Mouse (Mus musculus): ENCODE results near the gene Gnb5. TPM values are rescaled to one million over a fixed set of nuclear protein-coding genes. Genes with fewer than 3 reads are reported as not detected.
A peak's percentile ranks its signal among the peaks of the same experiment; 100 is the strongest.
"Not testable (repeated sequence)": the region's sequence is repeated elsewhere in the genome, so short reads cannot be mapped to it uniquely, and the experiment has no call there.

Gene Gnb5
- total RNA-seq, 2 experiments from 2014 or later = 0.43 TPM; not detected in 1

DNA sequence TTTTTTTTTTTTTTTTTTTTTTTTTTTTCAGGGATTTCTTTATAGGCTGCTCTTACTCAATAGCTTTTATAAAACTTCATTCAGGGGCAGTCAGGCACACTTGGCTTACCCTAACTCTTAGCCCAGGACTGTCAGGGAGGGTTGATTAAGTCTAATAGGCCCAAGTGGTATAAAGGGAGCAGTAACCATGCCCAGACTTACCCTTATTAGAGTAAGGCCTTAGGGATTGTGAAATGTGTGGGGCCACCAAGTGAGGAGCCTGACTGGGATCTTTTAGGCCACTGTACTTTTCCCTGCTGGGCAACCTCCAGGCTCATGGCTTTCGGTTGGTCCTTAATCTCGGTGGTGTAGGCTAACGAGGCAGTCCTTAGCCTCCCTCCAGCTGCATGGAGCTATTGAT lies 42.6 kb downstream of the Gnb5 start:
- no peak for ATAC-seq (replicated peaks; ENCODE audit: low FRiP score, poor library complexity, severe bottlenecking)

DNA sequence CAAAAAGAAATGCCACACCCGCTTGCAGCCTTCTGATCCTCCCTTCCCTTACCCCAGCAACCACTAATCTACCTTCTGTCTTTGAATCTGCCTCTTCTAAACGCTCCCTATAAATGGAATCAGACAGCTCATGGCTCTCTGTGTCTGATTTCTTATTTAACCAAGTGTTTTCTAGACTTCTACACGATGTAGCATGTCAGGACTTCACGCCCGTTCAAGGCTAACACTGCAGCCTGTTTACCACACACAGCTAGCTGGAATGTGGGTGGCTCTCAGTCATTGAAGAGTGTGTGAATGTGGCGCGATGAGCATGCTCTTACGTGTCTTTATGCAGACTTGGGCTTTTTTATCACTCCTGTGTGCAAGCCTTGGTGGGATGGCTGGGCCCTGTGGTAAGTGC lies 47.0 kb downstream of the Gnb5 start:
- ATAC-seq (replicated peaks; ENCODE audit: low FRiP score, poor library complexity, severe bottlenecking) = no peak

DNA sequence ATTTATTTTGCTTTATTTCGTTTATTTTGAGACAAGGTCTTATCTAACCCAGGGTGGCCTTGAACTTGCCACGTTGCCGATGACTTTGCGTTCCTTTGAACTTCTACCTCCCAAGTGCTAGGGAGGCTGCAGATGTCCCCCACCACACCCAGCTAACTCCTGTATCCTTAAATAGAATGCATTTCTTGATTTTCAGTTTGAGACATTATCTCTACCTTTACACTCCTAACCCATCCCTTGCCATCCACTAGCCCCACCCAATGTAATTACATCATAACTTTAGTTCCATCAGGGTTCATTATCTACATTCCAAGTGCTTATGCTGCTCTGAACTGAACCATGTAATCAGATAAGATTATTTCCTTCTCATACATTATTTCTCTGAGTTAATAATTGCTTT lies 49.7 kb downstream of the Gnb5 start:
- ATAC-seq (replicated peaks; ENCODE audit: low FRiP score, poor library complexity, severe bottlenecking) = no peak

- no peak for ATAC-seq (replicated peaks; ENCODE audit: low FRiP score, poor library complexity, severe bottlenecking)
These were observed 51.1 kb downstream of the Gnb5 start for GRCm38 (mm10) chr9:75357087-75357654.

DNA sequence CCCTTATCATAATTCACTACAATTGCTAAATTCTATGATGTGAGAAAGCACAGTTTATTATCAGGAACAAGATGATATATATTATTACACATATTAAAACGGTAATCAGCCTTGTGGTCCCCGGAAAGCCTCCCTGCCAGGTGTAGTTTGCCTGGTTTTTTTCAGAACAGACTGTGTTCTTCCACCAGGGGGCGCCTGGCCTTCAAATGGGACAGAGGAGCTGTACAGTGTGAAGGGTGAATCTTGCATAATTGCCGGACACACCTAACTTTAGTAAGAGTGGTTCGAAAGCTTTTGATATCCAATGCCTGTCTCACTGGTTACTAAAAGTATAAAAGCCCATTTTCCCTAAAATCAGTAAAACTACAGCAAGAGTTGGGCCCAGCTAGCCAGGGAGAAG lies 55.6 kb downstream of the Gnb5 start:
- ATAC-seq (replicated peaks; ENCODE audit: low FRiP score, poor library complexity, severe bottlenecking) = peak; percentile 83

- no peak for ATAC-seq (replicated peaks; ENCODE audit: low FRiP score, poor library complexity, severe bottlenecking)
These were observed 56.1 kb downstream of the Gnb5 start for GRCm38 (mm10) chr9:75362201-75362600.

DNA sequence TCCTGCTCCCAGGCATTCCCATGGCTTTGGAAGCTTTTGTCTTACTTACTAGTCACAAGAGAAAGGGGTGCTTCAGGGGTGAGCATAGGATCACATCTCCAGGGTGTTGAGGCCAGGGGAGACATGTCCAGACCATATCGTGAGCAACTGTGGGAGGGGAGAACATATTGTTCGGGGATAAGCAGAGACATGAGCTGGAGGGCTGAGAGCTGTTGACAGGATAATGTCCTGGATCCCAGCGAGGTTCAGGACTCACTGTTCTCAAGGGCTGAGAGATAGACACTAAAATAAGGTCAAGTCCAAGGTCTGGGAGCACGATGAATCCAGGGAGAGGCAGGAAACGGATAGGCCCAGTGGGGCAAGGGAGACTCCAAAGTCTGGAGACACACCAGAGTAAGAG lies 56.9 kb downstream of the Gnb5 start:
- ATAC-seq (replicated peaks; ENCODE audit: low FRiP score, poor library complexity, severe bottlenecking) = no peak

DNA sequence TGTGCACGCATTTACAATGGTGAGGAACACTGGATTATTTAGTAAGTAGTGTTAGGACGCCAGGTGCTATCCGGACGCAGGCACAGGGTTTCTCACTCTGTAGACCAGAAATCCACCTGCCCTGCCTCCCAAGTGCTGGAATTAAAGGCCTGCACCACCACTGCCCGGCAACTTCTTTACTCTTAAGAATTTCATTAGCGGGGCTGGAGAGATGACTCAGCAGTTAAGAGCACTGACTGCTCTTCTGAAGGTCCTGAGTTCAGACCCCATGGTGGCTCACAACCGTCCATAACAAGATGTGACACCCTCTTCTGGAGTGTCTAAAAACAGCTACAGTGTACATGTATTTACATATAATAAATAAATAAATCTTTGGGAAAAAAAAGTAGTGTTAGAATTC lies 57.6 kb downstream of the Gnb5 start:
- not testable (repeated sequence) for ATAC-seq (replicated peaks; ENCODE audit: low FRiP score, poor library complexity, severe bottlenecking)

DNA sequence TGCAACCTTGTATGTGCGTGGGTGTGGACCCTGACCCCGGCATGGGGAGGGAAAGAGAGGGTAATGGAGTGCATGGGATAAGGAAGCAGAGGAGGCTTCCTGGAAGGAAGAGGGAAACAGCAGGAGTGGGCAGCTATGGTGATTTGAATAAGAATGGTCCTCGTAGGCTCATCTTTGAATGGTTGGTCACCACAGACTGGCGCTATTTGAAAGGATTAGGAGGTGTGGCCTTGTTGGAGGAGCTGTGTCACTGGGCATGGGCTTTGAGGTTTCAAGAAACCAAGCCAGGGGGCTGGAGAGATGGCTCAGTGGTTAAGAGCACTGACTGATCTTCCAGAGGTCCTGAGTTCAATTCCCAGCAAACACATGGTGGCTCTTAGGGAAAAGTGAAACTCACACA lies 59.1 kb downstream of the Gnb5 start:
- ATAC-seq (replicated peaks; ENCODE audit: low FRiP score, poor library complexity, severe bottlenecking) = no peak

DNA sequence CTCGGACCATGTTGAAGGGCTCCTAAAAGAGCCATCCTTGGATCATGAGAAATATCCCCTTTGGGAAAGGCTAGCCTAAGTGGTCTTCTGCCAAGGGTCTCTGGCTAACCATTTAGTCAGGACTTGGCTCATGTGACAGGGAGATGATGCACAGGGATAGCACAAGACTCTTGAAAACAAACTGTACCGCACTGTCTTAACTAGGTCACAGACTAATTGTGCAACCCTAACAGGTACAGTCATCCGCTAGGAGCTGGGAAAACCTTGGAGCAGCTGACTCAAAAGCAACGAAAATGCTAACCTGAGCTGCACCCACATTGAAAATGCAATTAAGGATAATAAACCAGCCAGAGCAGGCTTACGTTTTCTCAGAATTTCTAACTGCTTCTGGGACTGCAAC lies 60.1 kb downstream of the Gnb5 start:
- ATAC-seq (replicated peaks; ENCODE audit: low FRiP score, poor library complexity, severe bottlenecking) = no peak

- ATAC-seq (replicated peaks; ENCODE audit: low FRiP score, poor library complexity, severe bottlenecking) = no peak
These were observed 62.7 kb downstream of the Gnb5 start for GRCm38 (mm10) chr9:75368779-75369178.

GRCm38 (mm10) chr9:75375606-75376005 lies 69.5 kb downstream of the Gnb5 start:
- no peak for ATAC-seq (replicated peaks; ENCODE audit: low FRiP score, poor library complexity, severe bottlenecking)

- ATAC-seq (replicated peaks; ENCODE audit: low FRiP score, poor library complexity, severe bottlenecking) = no peak
These were observed 70.3 kb downstream of the Gnb5 start for GRCm38 (mm10) chr9:75376428-75376827.

- no peak for ATAC-seq (replicated peaks; ENCODE audit: low FRiP score, poor library complexity, severe bottlenecking)
These were observed 72.7 kb downstream of the Gnb5 start for GRCm38 (mm10) chr9:75378774-75379173.

DNA sequence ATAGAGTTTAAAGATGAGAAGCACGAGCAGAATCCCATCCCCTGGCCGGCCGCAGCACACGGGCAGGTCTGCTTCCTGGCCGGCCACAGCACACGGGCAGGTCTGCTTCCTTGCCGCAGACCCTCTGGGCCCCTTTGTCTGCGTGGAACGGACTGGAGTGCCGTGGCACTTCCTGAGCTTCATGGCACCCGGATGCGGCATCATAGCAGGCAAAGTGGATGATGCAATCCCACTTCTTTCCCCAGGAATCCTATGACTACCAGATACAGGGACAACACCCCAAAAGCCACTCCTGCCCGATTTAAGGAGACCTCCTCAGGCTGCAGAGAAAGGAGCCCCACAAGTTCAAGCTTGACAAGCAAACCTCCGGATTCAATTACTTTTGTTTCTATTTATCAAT lies 76.7 kb downstream of the Gnb5 start:
- no peak for ATAC-seq (replicated peaks; ENCODE audit: low FRiP score, poor library complexity, severe bottlenecking)

DNA sequence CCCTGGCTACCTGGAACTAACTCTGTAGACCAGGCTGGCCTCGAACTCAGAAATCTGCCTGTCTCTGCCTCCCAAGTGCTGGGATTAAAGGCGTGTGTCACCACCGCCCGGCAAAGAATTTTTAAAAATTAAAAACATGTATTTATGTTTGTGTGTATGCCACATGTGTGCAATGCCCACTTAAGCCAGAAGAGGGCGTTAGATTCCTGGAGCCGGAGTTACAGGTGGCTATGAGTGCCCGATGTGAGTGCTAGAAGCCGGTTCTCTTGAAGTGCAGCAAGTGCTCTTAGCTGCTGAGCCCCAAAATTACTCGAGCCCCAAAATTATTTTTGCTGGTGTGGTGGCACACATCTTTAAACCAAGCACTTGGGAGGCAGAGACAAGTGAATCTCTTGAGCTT lies 77.7 kb downstream of the Gnb5 start:
- ATAC-seq (replicated peaks; ENCODE audit: low FRiP score, poor library complexity, severe bottlenecking) = no peak

GRCm38 (mm10) chr9:75384337-75384962 lies 78.4 kb downstream of the Gnb5 start:
- ATAC-seq (replicated peaks; ENCODE audit: low FRiP score, poor library complexity, severe bottlenecking) = no peak

GRCm38 (mm10) chr9:75385218-75385974 lies 79.3 kb downstream of the Gnb5 start:
- no peak for ATAC-seq (replicated peaks; ENCODE audit: low FRiP score, poor library complexity, severe bottlenecking)

DNA sequence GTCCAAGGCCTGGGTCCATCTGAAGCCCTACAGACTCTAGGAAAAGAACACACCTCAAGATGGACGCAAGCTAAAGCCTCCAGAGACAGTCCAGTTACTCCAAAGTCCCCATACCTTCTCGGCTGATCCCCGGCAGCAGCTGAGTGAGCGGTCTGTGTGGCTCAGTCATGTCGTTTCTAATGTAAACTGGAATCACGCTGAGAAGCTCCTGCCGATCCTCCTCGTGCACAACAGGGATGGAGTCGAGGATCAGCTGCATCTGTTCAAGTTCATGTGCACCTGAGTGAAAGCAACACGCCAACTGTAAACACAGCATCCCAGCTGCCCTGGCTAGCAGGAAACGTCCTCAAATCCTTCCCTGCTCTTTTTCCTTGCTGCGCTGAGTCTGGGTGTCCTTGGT lies 87.2 kb downstream of the Gnb5 start:
- ATAC-seq (replicated peaks; ENCODE audit: low FRiP score, poor library complexity, severe bottlenecking) = no peak

All from erythroblast, adult 5-6 weeks (primary cell).